Mouse (Mus musculus) stomach, postnatal 0 days (tissue): ENCODE data around the gene Zbtb5.

ENCODE experiments used
- CTCF ChIP-seq: IDR thresholded peaks from 2 replicates; pipeline ENCODE4 v1.5.1; 2016; ENCODE audit warnings: antibody characterized with exemption, low read depth, mild to moderate bottlenecking, moderate library complexity
- EP300 ChIP-seq: optimal IDR thresholded peaks from 2 replicates; pipeline ENCODE3; 2016; ENCODE audit warnings: antibody characterized with exemption

GRCm38 (mm10) chr4:44953041-44953440 is 59.2 kb downstream of the Zbtb5 start:
- no peak for TF ChIP-seq EP300
- TF ChIP-seq CTCF = no peak
